Mouse (Mus musculus) CH12.LX (cell line): ENCODE results near the gene Ndufa6. TPM values are rescaled to one million over a fixed set of nuclear protein-coding genes. Genes with fewer than 3 reads are reported as not detected.

Experiments
- DNase-seq: peaks from one replicate; pipeline ENCODE4 v3.0.0-alpha.2; 2013; ENCODE audit errors: extremely low read depth
- H3K27ac ChIP-seq: 2 replicates; pipeline ENCODE4 v1.5.1; 2012; ENCODE audit warnings: low read depth, mild to moderate bottlenecking, control low read depth, moderate library complexity; ENCODE audit not compliant: insufficient read depth
- H3K27me3 ChIP-seq: replicated peaks from 2 replicates; pipeline ENCODE3; 2012; ENCODE audit warnings: inconsistent platforms
- H3K36me3 ChIP-seq, 2 experiments: replicated peaks in 1 of 2; 2 replicates each; pipeline versions ENCODE3 to v1.6.1; 2012; ENCODE audit warnings: inconsistent platforms in 1 of 2, low read length in 1 of 2, mild to moderate bottlenecking in 1 of 2, mixed read lengths in 1 of 2, moderate library complexity in 1 of 2; ENCODE audit not compliant: control insufficient read depth in 1 of 2, insufficient read depth in 1 of 2
- H3K4me1 ChIP-seq, 2 experiments: 2 replicates each; pipeline ENCODE4 v1.6.1; 2012; ENCODE audit warnings: inconsistent platforms in 1 of 2, moderate library complexity in 1 of 2; ENCODE audit not compliant: insufficient read depth in 2 of 2, control insufficient read depth in 1 of 2
- H3K4me2 ChIP-seq: 2 replicates; pipeline ENCODE4 v1.6.1; 2012; ENCODE audit warnings: low read depth, mild to moderate bottlenecking, control low read depth; ENCODE audit not compliant: poor library complexity, insufficient read depth, severe bottlenecking
- H3K4me3 ChIP-seq, 3 experiments: fragments of 150-350 bp in 1 of 3; sonication (generic) in 1 of 3; replicated peaks in 1 of 3; 2 replicates each; pipeline versions ENCODE3 to v1.5.1; 2011 to 2012; ENCODE audit warnings: low read depth in 2 of 3, low read length in 2 of 3, mild to moderate bottlenecking in 2 of 3, moderate library complexity in 2 of 3, control low read depth in 1 of 3, improper control_type of control experiment in 1 of 3, inconsistent platforms in 1 of 3, mixed read lengths in 1 of 3; ENCODE audit not compliant: poor library complexity in 1 of 3
- H3K79me2 ChIP-seq: replicated peaks from 2 replicates; pipeline ENCODE4 v1.6.1; 2012; ENCODE audit warnings: mild to moderate bottlenecking, moderate library complexity; ENCODE audit not compliant: control insufficient read depth, poor library complexity, insufficient read depth, severe bottlenecking; ENCODE audit errors: extremely low read depth
- H3K9ac ChIP-seq: 2 replicates; pipeline ENCODE4 v1.6.1; 2012; ENCODE audit warnings: low read depth, mild to moderate bottlenecking, control low read depth, moderate library complexity; ENCODE audit not compliant: insufficient read depth
- H3K9me3 ChIP-seq: replicated peaks from 2 replicates; pipeline ENCODE3; 2012; ENCODE audit warnings: low read length, inconsistent platforms, mixed read lengths
- BHLHE40 ChIP-seq: IDR thresholded peaks from 2 replicates; pipeline ENCODE4 v1.6.1; 2011; ENCODE audit warnings: mild to moderate bottlenecking, low read depth, low read length, improper control_type of control experiment
- CHD1 ChIP-seq: IDR thresholded peaks from 2 replicates; pipeline ENCODE4 v1.6.1; 2012; ENCODE audit warnings: low read depth, low read length, improper control_type of control experiment, inconsistent platforms
- CHD2 ChIP-seq: IDR thresholded peaks from 2 replicates; pipeline ENCODE4 v1.6.1; 2011; ENCODE audit warnings: low read length, improper control_type of control experiment
- CTCF ChIP-seq, 2 experiments: IDR thresholded peaks in 1 of 2; conservative IDR thresholded peaks in 1 of 2; 2 replicates each; pipeline ENCODE4 v1.5.1; 2011 to 2012; ENCODE audit warnings: low read depth in 2 of 2, low read length in 2 of 2, improper control_type of control experiment in 1 of 2, inconsistent platforms in 1 of 2, mild to moderate bottlenecking in 1 of 2, moderate library complexity in 1 of 2
- E2F4 ChIP-seq: IDR thresholded peaks from 2 replicates; pipeline ENCODE4 v1.6.1; 2011; ENCODE audit warnings: low read depth, low read length, improper control_type of control experiment; ENCODE audit not compliant: insufficient replicate concordance
- EP300 ChIP-seq: IDR thresholded peaks from 2 replicates; pipeline ENCODE4 v1.6.1; 2011; ENCODE audit warnings: low read length, improper control_type of control experiment
- ETS1 ChIP-seq: conservative IDR thresholded peaks from 2 replicates; pipeline ENCODE4 v1.6.1; 2012; ENCODE audit warnings: low read depth, mild to moderate bottlenecking, inconsistent platforms, low read length, improper control_type of control experiment, moderate library complexity
- GABPA ChIP-seq: IDR thresholded peaks from 2 replicates; pipeline ENCODE4 v1.6.1; 2012; ENCODE audit warnings: low read depth, low read length, improper control_type of control experiment, inconsistent platforms; ENCODE audit not compliant: insufficient replicate concordance
- IRF4 ChIP-seq: IDR thresholded peaks from 2 replicates; pipeline ENCODE4 v1.6.1; 2014; ENCODE audit warnings: low read depth, mild to moderate bottlenecking, inconsistent platforms, low read length, improper control_type of control experiment
- JUND ChIP-seq: conservative IDR thresholded peaks from 2 replicates; pipeline ENCODE4 v1.6.1; 2011; ENCODE audit warnings: low read depth, low read length, improper control_type of control experiment
- KAT2A ChIP-seq: IDR thresholded peaks from 2 replicates; pipeline ENCODE4 v1.6.1; 2012; ENCODE audit warnings: low read length, improper control_type of control experiment, inconsistent platforms; ENCODE audit not compliant: insufficient replicate concordance
- MAFK ChIP-seq: IDR thresholded peaks from 2 replicates; pipeline ENCODE4 v1.6.1; 2011; ENCODE audit warnings: low read length, improper control_type of control experiment; ENCODE audit not compliant: insufficient replicate concordance
- MAX ChIP-seq: IDR thresholded peaks from 2 replicates; pipeline ENCODE4 v1.6.1; 2011; ENCODE audit warnings: low read length, improper control_type of control experiment
- MEF2A ChIP-seq: IDR thresholded peaks from 2 replicates; pipeline ENCODE4 v1.6.1; 2014; ENCODE audit warnings: low read depth, mild to moderate bottlenecking, inconsistent platforms, low read length, improper control_type of control experiment, borderline replicate concordance
- NELFE ChIP-seq: IDR thresholded peaks from 2 replicates; pipeline ENCODE4 v1.6.1; 2011; ENCODE audit warnings: low read depth, low read length, improper control_type of control experiment
- PAX5 ChIP-seq: IDR thresholded peaks from 2 replicates; pipeline ENCODE4 v1.6.1; 2012; ENCODE audit warnings: low read length, inconsistent platforms, mixed read lengths
- RAD21 ChIP-seq: IDR thresholded peaks from 2 replicates; pipeline ENCODE4 v1.6.1; 2011; ENCODE audit warnings: low read depth, mild to moderate bottlenecking, low read length, improper control_type of control experiment, moderate library complexity
- RCOR1 ChIP-seq: conservative IDR thresholded peaks from 2 replicates; pipeline ENCODE4 v1.6.1; 2012; ENCODE audit warnings: low read depth, mild to moderate bottlenecking, inconsistent platforms, low read length, improper control_type of control experiment
- SIN3A ChIP-seq: IDR thresholded peaks from 2 replicates; pipeline ENCODE4 v1.6.1; 2012; ENCODE audit warnings: low read length, improper control_type of control experiment, inconsistent platforms
- SMC3 ChIP-seq: IDR thresholded peaks from 2 replicates; pipeline ENCODE4 v1.6.1; 2011; ENCODE audit warnings: low read depth, low read length, improper control_type of control experiment
- TBP ChIP-seq: conservative IDR thresholded peaks from 2 replicates; pipeline ENCODE4 v1.6.1; 2011; ENCODE audit warnings: low read depth, low read length, improper control_type of control experiment
- UBTF ChIP-seq: IDR thresholded peaks from 2 replicates; pipeline ENCODE4 v1.6.1; 2012; ENCODE audit warnings: low read depth, mild to moderate bottlenecking, inconsistent platforms, low read length, improper control_type of control experiment, moderate library complexity
- ZC3H11A ChIP-seq: IDR thresholded peaks from 2 replicates; pipeline ENCODE4 v1.6.1; 2012; ENCODE audit warnings: low read depth, mild to moderate bottlenecking, inconsistent platforms, low read length, improper control_type of control experiment
- ZMIZ1 ChIP-seq: IDR thresholded peaks from 2 replicates; pipeline ENCODE4 v1.6.1; 2012; ENCODE audit warnings: low read depth, mild to moderate bottlenecking, inconsistent platforms, low read length, improper control_type of control experiment
- dilution Hi-C: fragments of 300-500 bp; cut with MboI; formaldehyde crosslinking; loops from 2 replicates; pipeline ENCODE4 v1.14.3; 2020; ENCODE audit warnings: low sequenced_read_pairs; ENCODE audit not compliant: extremely low pct_unique_long_range_greater_than_20kb, extremely low pct_ligation_motif_present
- in situ Hi-C: fragments of 300-500 bp; cut with MboI; formaldehyde crosslinking; loops from 3 replicates; pipeline ENCODE4 v1.14.3; 2019; ENCODE audit warnings: low sequenced_read_pairs, low pct_ligation_motif_present, low pct_unique_long_range_greater_than_20kb, mixed read lengths
- polyA plus RNA-seq: library from polyadenylated mRNA; unstranded; fragments of >175 nt; gene quantifications from 2 replicates; pipeline ENCODE4 v1.2.1, GENCODE M21; 2012; ENCODE audit warnings: low read depth; ENCODE audit not compliant: insufficient read length
- total RNA-seq, 2 experiments: library from RNA; depleted of rRNA; stranded (reverse); fragments of 300-350 nt in 1 of 2; fragments of >200 nt in 1 of 2; gene quantifications; 2 replicates each; pipeline ENCODE4 v1.2.3; 2012 to 2014

Ndufa6 gene
- total and polyA plus RNA-seq, 3 experiments = 87.3 to 279 (median 222) TPM

DNA sequence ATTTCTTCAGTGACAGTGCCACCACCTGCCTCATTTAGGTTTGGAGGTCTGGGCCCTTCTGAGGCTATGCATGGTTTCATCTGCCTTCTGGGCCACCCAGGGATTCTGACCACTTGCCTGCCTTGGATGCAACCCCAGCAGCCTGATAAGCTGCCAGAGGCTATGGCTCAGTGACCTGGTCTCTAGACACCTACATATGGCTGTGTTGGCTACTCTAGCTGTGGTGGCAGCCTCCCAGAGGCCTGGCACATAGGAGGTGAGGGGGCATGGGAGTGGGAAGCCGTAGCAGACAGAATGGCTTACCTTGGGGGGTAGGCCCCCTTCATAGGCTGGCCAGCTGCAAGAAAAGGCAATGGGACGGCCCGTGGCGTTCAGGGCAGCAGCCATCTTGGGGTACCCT is 18.9 kb downstream of the Ndufa6 start:
- peaks cover 4 to 9% of the 10 kb centered on the region in 2 experiments; a peak in 3 of 4 replicates for H3K4me1 ChIP-seq
- no peak overlapping the region for H3K9ac ChIP-seq
- in situ Hi-C loops = no loop called here
- H3K36me3 ChIP-seq = peaks cover 40 to 62% of the 10 kb centered on the region in 2 experiments
- H3K4me2 ChIP-seq = no peak overlapping the region
- H3K27me3 ChIP-seq = peaks cover 6% of the 10 kb centered on the region
- H3K9me3 ChIP-seq = no peaks in the 10 kb centered on the region
- no peak for TF ChIP-seq CTCF (conservative IDR thresholded peaks at IDR 0.05 in 1 of 2, IDR thresholded peaks at IDR 0.05 in 1 of 2; ENCODE audit: low read depth in 2 of 2, low read length in 2 of 2)
- no peak for TF ChIP-seq PAX5
- no peak for TF ChIP-seq CHD2
- no peak for TF ChIP-seq SIN3A
- no peak for TF ChIP-seq IRF4
- TF ChIP-seq KAT2A = no peak
- no peak for TF ChIP-seq MEF2A
- no peak for TF ChIP-seq SMC3
- no peak for TF ChIP-seq RAD21
- TF ChIP-seq TBP = no peak
- TF ChIP-seq NELFE = no peak
- dilution Hi-C loops = no loop called here
- no peak overlapping the region for H3K4me3 ChIP-seq
- no peak for DNase-seq
- no peaks in the 10 kb centered on the region for H3K79me2 ChIP-seq
- H3K27ac ChIP-seq = no peak overlapping the region

DNA sequence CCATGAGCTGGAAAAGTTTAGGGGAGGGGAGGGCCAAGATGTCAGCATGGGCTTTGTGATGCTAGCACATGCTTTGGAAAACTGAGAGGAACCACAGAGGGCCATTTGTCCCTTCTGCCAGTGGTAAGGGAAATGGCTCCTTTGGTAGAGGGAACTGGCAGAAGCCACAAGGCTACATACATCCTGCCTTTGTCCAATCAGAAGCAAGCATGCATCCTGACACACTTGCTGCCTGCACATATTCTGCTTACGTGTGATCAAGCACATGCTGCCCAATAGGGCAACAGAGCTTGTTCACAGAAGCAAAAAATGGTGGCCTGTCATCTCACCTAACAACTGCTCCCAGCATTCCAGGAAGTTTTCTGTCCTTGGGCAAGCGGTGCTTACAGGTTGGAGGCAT is 28.7 kb downstream of the Ndufa6 start:
- dilution Hi-C loops = no loop called here

DNA sequence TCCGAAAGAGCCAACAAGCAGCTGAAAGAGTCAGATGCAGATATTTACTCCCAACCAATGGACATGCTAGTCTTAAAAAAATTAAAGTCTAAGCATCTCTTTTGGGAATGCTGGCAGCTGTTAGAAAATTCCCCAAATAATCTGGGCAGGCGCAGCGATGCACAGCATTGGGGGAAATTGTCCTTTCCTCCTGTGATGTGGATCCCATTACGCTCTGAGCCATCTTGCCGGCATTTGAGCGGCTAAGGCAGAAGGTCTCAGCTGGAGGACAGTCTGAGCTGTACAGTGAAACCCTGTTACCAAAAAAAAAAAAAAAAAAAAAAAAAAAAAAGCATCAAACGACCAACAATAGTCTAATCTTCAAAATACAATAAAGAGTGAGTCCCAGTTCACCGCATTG is 31.9 kb downstream of the Ndufa6 start:
- DNase-seq = no peak
- no peaks in the 10 kb centered on the region for H3K36me3 ChIP-seq
- H3K4me3 ChIP-seq = no peak overlapping the region
- dilution Hi-C loops = no loop called here
- peaks cover 2% of the 10 kb centered on the region for H3K27me3 ChIP-seq
- H3K9me3 ChIP-seq = no peaks in the 10 kb centered on the region
- no peaks in the 10 kb centered on the region for H3K79me2 ChIP-seq
- no peaks in the 10 kb centered on the region for H3K4me1 ChIP-seq
- no peak overlapping the region for H3K27ac ChIP-seq
- H3K4me2 ChIP-seq = no peak overlapping the region
- in situ Hi-C loops = no loop called here
- no peak overlapping the region for H3K9ac ChIP-seq
- no peak for TF ChIP-seq E2F4
- TF ChIP-seq JUND = no peak
- TF ChIP-seq BHLHE40 = no peak
- TF ChIP-seq IRF4 = no peak
- no peak for TF ChIP-seq CHD1
- no peak for TF ChIP-seq MAFK
- no peak for TF ChIP-seq MAX
- TF ChIP-seq GABPA = no peak
- TF ChIP-seq RCOR1 = no peak
- TF ChIP-seq UBTF = no peak
- TF ChIP-seq NELFE = no peak

More for the DNA sequence above, 28.7 kb downstream of the Ndufa6 start:
- no peak for TF ChIP-seq ZC3H11A
- no peak for TF ChIP-seq TBP
- no peak for TF ChIP-seq NELFE
- TF ChIP-seq EP300 = no peak
- TF ChIP-seq SIN3A = no peak
- TF ChIP-seq ZMIZ1 = no peak
- no peak for TF ChIP-seq MAFK
- TF ChIP-seq ETS1 = no peak
- H3K4me3 ChIP-seq = no peak overlapping the region
- no peak overlapping the region for H3K27ac ChIP-seq
- H3K4me2 ChIP-seq = no peak overlapping the region
- no peak for DNase-seq
- peaks cover 2% of the 10 kb centered on the region for H3K27me3 ChIP-seq
- H3K4me1 ChIP-seq = no peaks in the 10 kb centered on the region
- H3K9ac ChIP-seq = no peak overlapping the region
- H3K79me2 ChIP-seq = no peaks in the 10 kb centered on the region
- peaks cover 7 to 19% of the 10 kb centered on the region in 2 experiments for H3K36me3 ChIP-seq
- in situ Hi-C loops = no loop called here
- no peaks in the 10 kb centered on the region for H3K9me3 ChIP-seq
